Mouse (Mus musculus) cerebellum, adult 8-10 months (tissue): ENCODE data around the gene Tcf3.

Experiments used
- DNase-seq: peaks from one replicate; pipeline ENCODE4 v3.0.0; 2022

Gene Tcf3

GRCm38 (mm10) chr10:80385310-80385709 is 48.1 kb downstream of the Tcf3 start:
- no peak for DNase-seq

GRCm38 (mm10) chr10:80384709-80385108 is 48.7 kb downstream of the Tcf3 start:
- DNase-seq, result no peak

GRCm38 (mm10) chr10:80384115-80384639 is 49.3 kb downstream of the Tcf3 start:
- no peak for DNase-seq

GRCm38 (mm10) chr10:80383431-80383830 is 50.0 kb downstream of the Tcf3 start:
- DNase-seq, result no peak

GRCm38 (mm10) chr10:80382641-80383365 is 50.6 kb downstream of the Tcf3 start:
- no peak for DNase-seq

- no peak for DNase-seq
These were observed 55.7 kb downstream of the Tcf3 start for GRCm38 (mm10) chr10:80377716-80378115.

- peak; percentile 87 for DNase-seq
These were observed 57.3 kb downstream of the Tcf3 start for GRCm38 (mm10) chr10:80376160-80376559.

GRCm38 (mm10) chr10:80374063-80374462 is 59.4 kb downstream of the Tcf3 start:
- peak; percentile 87 for DNase-seq

- no peak for DNase-seq
These were observed 60.7 kb downstream of the Tcf3 start for GRCm38 (mm10) chr10:80372706-80373105.

GRCm38 (mm10) chr10:80371983-80372382 is 61.5 kb downstream of the Tcf3 start:
- no peak for DNase-seq

- DNase-seq, result peak; percentile 61
These were observed 62.0 kb downstream of the Tcf3 start for GRCm38 (mm10) chr10:80371411-80371966.

GRCm38 (mm10) chr10:80369995-80370747 is 63.3 kb downstream of the Tcf3 start:
- no peak for DNase-seq

GRCm38 (mm10) chr10:80368392-80368791 is 65.1 kb downstream of the Tcf3 start:
- no peak for DNase-seq

GRCm38 (mm10) chr10:80367954-80368353 is 65.5 kb downstream of the Tcf3 start:
- no peak for DNase-seq

GRCm38 (mm10) chr10:80365736-80366135 is 67.7 kb downstream of the Tcf3 start:
- DNase-seq, result no peak

- no peak for DNase-seq
These were observed 69.7 kb downstream of the Tcf3 start for GRCm38 (mm10) chr10:80363734-80364133.
